Mouse (Mus musculus): ENCODE data around the gene Arhgef2. TPM values are rescaled to one million over a fixed set of nuclear protein-coding genes. Genes with fewer than 3 reads are reported as not detected.

Gene Arhgef2
- polyA plus RNA-seq, 1 experiment from 2014 or later, result 104 TPM

DNA sequence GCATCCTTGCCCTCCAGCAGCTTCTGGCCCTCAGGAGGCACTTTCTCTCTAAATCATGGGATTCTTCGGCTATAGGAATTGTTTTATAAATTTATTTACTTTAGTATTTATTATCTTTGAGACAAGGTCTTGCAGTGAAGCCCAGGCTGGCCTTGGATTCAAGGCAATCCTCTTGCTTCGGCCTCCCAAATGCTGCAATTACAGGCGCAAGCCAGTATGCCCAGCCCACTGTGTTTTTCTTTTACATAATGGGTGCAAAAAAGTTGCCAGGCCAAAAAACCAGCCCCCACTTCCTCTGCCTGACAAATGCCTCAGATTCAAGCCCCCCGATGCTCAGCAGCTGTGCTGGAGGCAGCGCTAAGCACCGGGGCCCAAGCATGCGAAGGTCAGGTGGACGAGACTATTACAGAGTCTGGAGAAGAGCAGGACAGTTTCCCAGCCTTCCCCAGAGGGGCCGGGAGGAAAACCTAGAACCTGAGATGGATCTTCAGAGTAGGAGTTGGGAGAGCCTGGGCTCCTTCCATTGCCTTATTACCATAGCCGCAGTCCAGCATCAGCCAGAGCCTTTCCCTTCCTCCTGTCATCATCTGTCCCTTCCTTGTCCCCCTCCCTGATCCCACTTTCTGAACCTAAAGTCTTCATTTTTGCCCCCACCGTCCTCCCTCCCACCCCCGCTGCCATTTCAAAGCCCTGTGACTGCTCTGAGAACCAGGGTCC, 42.8 kb downstream of the Arhgef2 start:
- no peak overlapping the region for H3K27ac ChIP-seq (ENCODE audit: low read length)
- no peaks in the 10 kb centered on the region for H3K4me1 ChIP-seq (ENCODE audit: control insufficient read depth, insufficient read depth, low read length)
- WGBS, result 89% methylated on average over 12 of the region's 12 CpGs
- H3K36me3 ChIP-seq (ENCODE audit: control insufficient read depth, insufficient read depth, low read length), result peaks cover 35% of the 10 kb centered on the region
- no peak overlapping the region for H3K9ac ChIP-seq (ENCODE audit: low read depth, low read length)
- H3K9me3 ChIP-seq (replicated peaks; ENCODE audit: control insufficient read depth, low read length, poor library complexity, severe bottlenecking), result no peaks in the 10 kb centered on the region
- H3K4me2 ChIP-seq (ENCODE audit: low read length), result no peak overlapping the region
- no peaks in the 10 kb centered on the region for H3K27me3 ChIP-seq (ENCODE audit: control insufficient read depth, insufficient read depth, low read depth, low read length)
- ATAC-seq, result 0 out of 2 replicates have a peak, but pooled peaks have one; percentile 29
- no peak overlapping the region for H3K4me3 ChIP-seq (ENCODE audit: low read depth, low read length)

DNA sequence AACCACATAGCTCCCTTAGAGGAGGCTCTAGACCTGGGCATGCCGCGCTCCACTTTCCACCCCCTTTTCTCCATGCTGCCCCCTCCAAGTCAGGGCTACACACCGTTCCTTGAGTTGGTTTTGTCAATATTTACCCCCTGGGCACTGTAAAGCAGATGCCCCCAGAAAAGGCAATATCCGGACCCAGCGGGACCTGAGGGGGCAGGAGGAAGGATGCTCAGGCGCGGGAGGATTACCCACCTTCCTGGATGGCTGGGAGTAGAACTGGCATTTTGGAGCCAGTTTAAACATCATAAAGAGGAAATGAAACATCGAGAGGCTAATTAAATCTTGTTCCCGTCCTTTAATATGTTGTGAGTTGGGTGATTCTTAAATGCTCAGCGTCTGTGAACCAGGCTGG, 43.4 kb downstream of the Arhgef2 start:
- H3K4me1 ChIP-seq (ENCODE audit: control insufficient read depth, insufficient read depth, low read length), result no peaks in the 10 kb centered on the region
- H3K9me3 ChIP-seq (replicated peaks; ENCODE audit: control insufficient read depth, low read length, poor library complexity, severe bottlenecking), result no peaks in the 10 kb centered on the region
- H3K27ac ChIP-seq (ENCODE audit: low read length), result no peak overlapping the region
- no peak overlapping the region for H3K4me2 ChIP-seq (ENCODE audit: low read length)
- ATAC-seq, result no peak
- 83% methylated on average over 10 of the region's 10 CpGs for WGBS
- no peak overlapping the region for H3K4me3 ChIP-seq (ENCODE audit: low read depth, low read length)
- no peak overlapping the region for H3K9ac ChIP-seq (ENCODE audit: low read depth, low read length)
- H3K36me3 ChIP-seq (ENCODE audit: control insufficient read depth, insufficient read depth, low read length), result peaks cover 29% of the 10 kb centered on the region
- H3K27me3 ChIP-seq (ENCODE audit: control insufficient read depth, insufficient read depth, low read depth, low read length), result no peaks in the 10 kb centered on the region

DNA sequence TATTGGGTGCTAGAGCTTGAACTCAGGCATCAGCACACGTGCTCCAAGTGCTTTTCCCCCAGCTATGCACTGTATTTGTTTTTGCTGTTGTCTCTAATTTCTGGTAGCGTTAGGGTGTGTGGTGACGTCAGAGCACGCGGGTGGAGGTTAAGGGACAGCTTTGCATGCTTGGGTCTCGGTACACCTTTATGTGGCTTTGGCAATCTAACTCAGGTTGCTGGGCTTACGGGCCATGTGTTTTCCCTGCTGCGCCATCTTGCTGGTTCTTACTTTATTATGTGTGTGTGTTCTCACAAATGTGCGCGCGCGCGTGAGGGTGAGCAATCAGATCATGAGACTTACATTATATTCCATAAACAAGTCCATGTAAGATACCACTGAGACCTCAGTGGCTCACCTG, 44.2 kb downstream of the Arhgef2 start:
- Histone ChIP-seq H3K4me2 (ENCODE audit: low read length) (no peak overlapping the region), H3K27me3 (ENCODE audit: control insufficient read depth, insufficient read depth, low read depth, low read length) (no peaks in the 10 kb centered on the region), H3K4me1 (ENCODE audit: control insufficient read depth, insufficient read depth, low read length) (no peaks in the 10 kb centered on the region), H3K36me3 (ENCODE audit: control insufficient read depth, insufficient read depth, low read length) (peaks cover 23% of the 10 kb centered on the region), H3K27ac (ENCODE audit: low read length) (no peak overlapping the region), H3K4me3 (ENCODE audit: low read depth, low read length) (no peak overlapping the region), H3K9ac (ENCODE audit: low read depth, low read length) (no peak overlapping the region), H3K9me3 (replicated peaks; ENCODE audit: control insufficient read depth, low read length, poor library complexity, severe bottlenecking) (no peaks in the 10 kb centered on the region)
- no peak for ATAC-seq
- 96% methylated on average over 13 of the region's 13 CpGs for WGBS

DNA sequence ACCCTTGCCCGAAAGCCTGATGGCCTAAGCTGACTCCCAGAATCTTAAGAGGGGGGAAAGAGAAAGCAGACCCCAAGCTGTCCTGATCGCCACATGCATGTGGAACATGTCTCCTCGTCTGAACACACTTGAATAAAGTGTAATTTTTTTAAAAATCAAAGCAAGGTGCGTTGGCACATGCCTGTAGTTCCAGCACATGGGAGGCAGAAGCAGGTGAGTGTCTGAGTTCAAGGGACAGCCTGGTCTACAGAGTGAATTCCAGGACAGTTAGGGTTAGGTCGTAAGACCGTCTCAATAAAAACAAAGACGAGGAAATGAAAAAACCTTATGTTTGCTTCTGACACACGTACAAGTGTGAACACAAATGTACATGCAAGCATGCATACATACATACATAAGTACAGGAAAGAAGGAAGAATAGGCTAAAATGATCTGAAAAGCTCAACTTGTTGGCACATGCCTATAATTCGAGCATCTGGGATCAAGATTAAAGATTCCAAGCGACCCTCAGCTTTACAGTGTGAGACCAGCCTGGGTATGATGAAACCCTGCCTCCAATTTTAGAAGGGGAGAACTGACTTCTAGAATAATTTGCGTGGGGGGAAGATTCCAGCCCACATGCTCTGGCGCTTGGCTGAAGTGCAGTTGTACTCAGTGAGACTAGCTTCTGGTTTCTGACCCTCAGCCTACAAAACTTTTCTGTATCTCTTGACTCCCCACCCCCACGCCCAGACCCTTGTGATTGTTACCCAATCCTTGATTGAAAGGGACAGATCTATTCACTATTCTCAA, 45.1 kb downstream of the Arhgef2 start:
- no peaks in the 10 kb centered on the region for H3K27me3 ChIP-seq (ENCODE audit: control insufficient read depth, insufficient read depth, low read depth, low read length)
- no peak overlapping the region for H3K4me3 ChIP-seq (ENCODE audit: low read depth, low read length)
- H3K27ac ChIP-seq (ENCODE audit: low read length), result no peak overlapping the region
- H3K4me2 ChIP-seq (ENCODE audit: low read length), result no peak overlapping the region
- peaks cover 19% of the 10 kb centered on the region for H3K36me3 ChIP-seq (ENCODE audit: control insufficient read depth, insufficient read depth, low read length)
- H3K9ac ChIP-seq (ENCODE audit: low read depth, low read length), result no peak overlapping the region
- 83% methylated on average over 13 of the region's 13 CpGs for WGBS
- no peaks in the 10 kb centered on the region for H3K9me3 ChIP-seq (replicated peaks; ENCODE audit: control insufficient read depth, low read length, poor library complexity, severe bottlenecking)
- H3K4me1 ChIP-seq (ENCODE audit: control insufficient read depth, insufficient read depth, low read length), result no peaks in the 10 kb centered on the region
- no peak for ATAC-seq

DNA sequence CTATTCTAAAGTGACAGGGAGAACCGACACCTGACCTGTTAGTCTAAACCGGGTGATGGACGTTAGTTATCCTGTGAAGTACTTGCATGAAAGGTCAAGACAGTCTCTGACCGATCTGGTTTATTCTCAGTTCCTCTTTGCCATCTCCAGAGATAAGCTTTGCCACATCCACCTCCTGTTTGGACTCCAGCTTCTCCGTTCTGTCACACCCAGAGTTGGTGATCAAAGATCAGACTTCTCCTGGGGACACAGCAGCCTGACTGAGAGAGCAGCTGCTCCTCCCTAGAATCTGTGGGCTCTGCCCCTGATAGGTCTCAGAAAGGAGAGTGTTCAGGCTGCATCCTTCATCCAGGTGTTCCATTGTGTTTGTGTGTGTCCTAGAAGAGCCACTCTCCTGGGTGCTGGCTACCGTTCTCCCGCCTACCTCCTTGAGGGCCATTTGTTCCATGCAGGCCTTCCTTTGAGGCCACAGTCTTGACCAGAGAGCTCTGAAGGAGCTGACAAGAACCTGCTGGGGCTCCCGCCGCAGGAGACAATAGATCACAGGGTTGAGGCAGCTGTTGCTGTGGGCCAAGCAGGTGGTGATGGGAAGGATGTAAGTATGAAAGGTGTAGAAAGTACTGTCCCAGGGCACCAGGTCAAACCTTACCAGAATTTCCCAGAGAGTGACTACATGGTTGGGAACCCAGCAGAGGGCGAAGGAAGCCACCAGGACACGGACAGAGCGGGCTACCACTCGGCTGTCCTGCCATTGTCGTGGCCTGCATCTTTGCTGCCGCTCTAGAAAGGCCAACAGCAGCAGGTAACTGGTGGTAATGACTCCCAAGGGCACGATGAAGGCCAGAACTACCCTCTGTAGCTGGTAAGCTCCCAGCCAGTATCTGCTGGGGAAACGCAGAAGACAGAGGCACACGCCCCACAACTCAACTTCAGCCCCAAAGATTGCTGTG, 46.2 kb downstream of the Arhgef2 start:
- Histone ChIP-seq H3K4me2 (ENCODE audit: low read length) (no peak overlapping the region), H3K27ac (ENCODE audit: low read length) (no peak overlapping the region), H3K36me3 (ENCODE audit: control insufficient read depth, insufficient read depth, low read length) (peaks cover 10% of the 10 kb centered on the region), H3K4me3 (ENCODE audit: low read depth, low read length) (no peak overlapping the region), H3K9me3 (replicated peaks; ENCODE audit: control insufficient read depth, low read length, poor library complexity, severe bottlenecking) (no peaks in the 10 kb centered on the region), H3K9ac (ENCODE audit: low read depth, low read length) (no peak overlapping the region), H3K4me1 (ENCODE audit: control insufficient read depth, insufficient read depth, low read length) (no peaks in the 10 kb centered on the region), H3K27me3 (ENCODE audit: control insufficient read depth, insufficient read depth, low read depth, low read length) (no peaks in the 10 kb centered on the region)
- 78% methylated on average over 18 of the region's 18 CpGs for WGBS
- ATAC-seq, result no peak

DNA sequence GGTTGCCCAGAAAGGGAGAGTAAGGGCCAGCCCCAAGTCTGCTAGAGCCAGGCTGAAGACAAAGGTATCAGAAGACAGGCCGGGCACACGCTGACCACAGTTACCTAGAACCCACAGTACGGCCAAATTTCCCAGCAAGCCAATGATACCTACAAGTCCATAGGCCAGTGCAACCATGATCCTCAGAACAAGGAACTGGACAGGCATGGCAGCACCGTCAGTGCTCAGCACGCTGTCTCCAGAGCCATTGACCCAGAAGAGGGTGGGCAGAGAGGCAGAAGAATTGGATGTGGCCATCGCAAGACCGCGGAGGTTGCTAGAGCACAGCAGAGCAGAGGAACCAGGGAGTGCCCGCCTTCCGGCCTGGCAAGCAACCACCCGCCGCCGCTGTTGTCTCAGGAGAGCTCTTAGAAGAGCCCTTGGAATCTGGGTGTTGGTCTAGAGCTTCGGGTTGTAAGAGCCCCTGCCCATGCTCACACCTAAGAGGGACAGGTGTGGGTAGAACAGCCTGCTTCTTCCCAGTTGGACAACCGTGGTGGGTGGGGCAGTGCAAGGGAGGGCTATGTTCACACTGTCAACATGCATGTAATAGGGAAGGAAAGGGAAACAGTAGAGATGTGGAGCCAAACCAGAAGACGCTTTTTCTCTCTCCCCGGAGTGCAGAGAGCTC, 47.2 kb downstream of the Arhgef2 start, which contains the start of gene Rxfp4:
TSS of gene Rxfp4 (minus strand) at position 297 of the 670 bp plus-strand sequence.
- 92% methylated on average over 17 of the region's 17 CpGs for WGBS
- ATAC-seq, result no peak
- peaks cover 3% of the 10 kb centered on the region; the same call in 1 of the 2 replicates for H3K36me3 ChIP-seq (ENCODE audit: control insufficient read depth, insufficient read depth, low read length)
- no peaks in the 10 kb centered on the region for H3K4me1 ChIP-seq (ENCODE audit: control insufficient read depth, insufficient read depth, low read length)
- H3K27ac ChIP-seq (ENCODE audit: low read length), result no peak within 1 kb of the TSS
- no peaks in the 10 kb centered on the region for H3K27me3 ChIP-seq (ENCODE audit: control insufficient read depth, insufficient read depth, low read depth, low read length)
- no peak within 1 kb of the TSS for H3K9ac ChIP-seq (ENCODE audit: low read depth, low read length)
- no peak within 1 kb of the TSS for H3K4me2 ChIP-seq (ENCODE audit: low read length)
- H3K4me3 ChIP-seq (ENCODE audit: low read depth, low read length), result no peak within 1 kb of the TSS
- H3K9me3 ChIP-seq (replicated peaks; ENCODE audit: control insufficient read depth, low read length, poor library complexity, severe bottlenecking), result no peaks in the 10 kb centered on the region

DNA sequence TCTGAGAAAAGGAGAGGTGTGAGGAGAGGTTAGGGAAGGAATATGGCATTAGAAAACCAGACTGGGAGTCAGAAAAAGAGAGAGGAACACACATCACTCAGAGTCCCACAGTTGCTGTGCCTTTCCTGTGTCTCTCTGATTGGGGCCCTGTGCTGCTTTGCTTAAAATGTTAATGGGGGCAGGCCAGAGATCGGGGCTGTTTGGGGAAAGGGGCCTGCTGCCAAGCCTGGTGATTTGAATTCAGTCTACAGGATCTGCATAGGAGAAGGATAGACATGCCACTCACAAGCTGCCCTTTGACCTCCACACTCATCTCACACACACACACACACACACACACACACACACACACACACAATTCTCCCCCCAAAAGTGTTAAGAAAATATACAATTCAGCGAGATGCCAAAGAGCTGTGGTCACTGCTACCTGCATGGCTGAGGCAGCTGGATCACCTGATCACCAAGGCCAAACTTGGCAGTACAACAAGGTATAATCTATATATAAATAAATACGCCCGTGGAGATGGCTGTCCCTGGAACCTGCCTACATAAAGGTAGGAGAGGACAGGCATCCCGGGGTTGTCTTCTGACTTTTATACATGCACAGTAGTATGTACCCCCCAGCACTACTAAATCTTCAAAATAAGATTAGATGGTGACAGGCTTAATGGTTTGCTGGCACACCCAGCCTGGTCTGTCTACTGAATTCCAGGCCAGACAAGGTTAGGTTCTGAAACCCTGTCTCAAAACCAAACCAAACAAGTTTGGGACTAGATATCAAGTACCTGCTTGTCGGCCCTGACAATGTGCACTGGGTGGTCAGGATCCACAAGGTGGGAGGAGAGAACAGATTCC, 48.0 kb downstream of the Arhgef2 start:
- H3K27me3 ChIP-seq (ENCODE audit: control insufficient read depth, insufficient read depth, low read depth, low read length), result no peaks in the 10 kb centered on the region
- 81% methylated on average over 6 of the region's 6 CpGs for WGBS
- no peak for ATAC-seq
- H3K9me3 ChIP-seq (replicated peaks; ENCODE audit: control insufficient read depth, low read length, poor library complexity, severe bottlenecking), result no peaks in the 10 kb centered on the region
- no peak overlapping the region for H3K27ac ChIP-seq (ENCODE audit: low read length)
- H3K4me1 ChIP-seq (ENCODE audit: control insufficient read depth, insufficient read depth, low read length), result no peaks in the 10 kb centered on the region
- H3K4me3 ChIP-seq (ENCODE audit: low read depth, low read length), result no peak overlapping the region
- H3K36me3 ChIP-seq (ENCODE audit: control insufficient read depth, insufficient read depth, low read length), result no peaks in the 10 kb centered on the region
- H3K9ac ChIP-seq (ENCODE audit: low read depth, low read length), result no peak overlapping the region
- no peak overlapping the region for H3K4me2 ChIP-seq (ENCODE audit: low read length)

DNA sequence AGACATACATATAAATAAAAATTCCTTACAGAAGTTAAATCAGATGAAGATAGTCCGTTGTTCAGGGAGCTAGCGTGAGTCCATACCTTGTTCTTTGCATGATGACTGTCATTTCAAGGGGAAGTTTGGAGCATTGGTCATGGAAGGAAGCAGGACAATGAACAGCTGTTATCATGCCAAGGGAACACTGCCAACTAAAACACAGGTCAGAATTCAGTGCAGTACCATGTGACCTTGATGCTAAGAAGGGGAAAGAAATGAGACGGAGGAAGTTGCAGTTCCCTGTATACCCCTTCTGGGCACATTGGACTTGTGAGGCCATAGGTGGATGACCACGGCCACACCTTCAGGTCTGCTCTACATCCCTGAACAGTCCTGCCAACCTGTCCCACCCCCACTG, 48.9 kb downstream of the Arhgef2 start:
- Histone ChIP-seq H3K4me1 (ENCODE audit: control insufficient read depth, insufficient read depth, low read length) (no peaks in the 10 kb centered on the region), H3K4me3 (ENCODE audit: low read depth, low read length) (no peak overlapping the region), H3K9ac (ENCODE audit: low read depth, low read length) (no peak overlapping the region), H3K27ac (ENCODE audit: low read length) (no peak overlapping the region), H3K4me2 (ENCODE audit: low read length) (no peak overlapping the region), H3K36me3 (ENCODE audit: control insufficient read depth, insufficient read depth, low read length) (no peaks in the 10 kb centered on the region), H3K9me3 (replicated peaks; ENCODE audit: control insufficient read depth, low read length, poor library complexity, severe bottlenecking) (no peaks in the 10 kb centered on the region), H3K27me3 (ENCODE audit: control insufficient read depth, insufficient read depth, low read depth, low read length) (no peaks in the 10 kb centered on the region)
- no peak for ATAC-seq
- 84% methylated on average over 4 of the region's 4 CpGs for WGBS
